Mouse (Mus musculus) ovary, postnatal 36 days (tissue): ENCODE measurements around the gene Oxsm.

Source experiments
- DNase-seq: peaks from one replicate; pipeline ENCODE4 v3.0.0; 2022; ENCODE audit warnings: low spot score, mixed read lengths

The Oxsm gene

DNA sequence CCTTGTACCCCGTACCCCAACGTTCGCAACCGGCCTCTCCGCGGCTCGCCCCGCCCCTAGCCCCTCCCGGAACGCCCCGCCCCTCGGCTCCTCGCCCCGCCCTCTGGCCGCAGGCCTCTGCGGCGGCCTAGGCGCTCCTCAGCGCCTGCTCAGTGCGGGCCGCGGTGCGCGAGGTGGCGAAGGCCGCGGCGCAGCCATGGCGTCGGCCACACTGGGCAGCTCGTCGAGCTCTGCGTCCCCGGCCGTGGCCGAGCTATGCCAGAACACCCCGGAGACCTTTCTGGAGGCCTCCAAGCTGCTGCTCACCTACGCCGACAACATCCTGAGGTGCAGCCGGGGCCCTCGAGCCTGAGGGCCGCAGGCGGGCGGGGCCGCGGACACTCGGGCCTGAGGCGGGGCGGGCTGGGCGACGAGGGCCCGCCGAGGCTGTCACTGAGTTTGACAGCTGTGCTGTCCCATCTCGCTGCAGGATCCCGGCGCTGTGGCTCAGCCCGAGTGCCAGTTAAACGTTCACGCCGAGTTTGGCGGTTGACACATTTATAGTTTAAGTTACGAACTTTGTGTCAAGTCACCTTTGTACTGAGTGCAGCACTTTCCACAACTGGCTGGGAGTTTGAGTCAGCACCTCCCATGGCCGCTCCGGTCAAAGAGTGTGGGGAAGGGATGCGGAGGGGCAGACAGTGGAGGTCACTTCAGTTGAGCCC is at the start of gene Oxsm, which contains the start of gene Ngly1:
Gene Oxsm, minus strand, starts transcription at position 638 of the 704 bp plus-strand sequence.
Gene Ngly1, plus strand, starts transcription at position 110 of the 704 bp plus-strand sequence.
- DNase-seq = peak; percentile 90

- no peak for DNase-seq
Measured at GRCm38 (mm10) chr14:16296816-16297468, 47.3 kb upstream of the Oxsm start.

DNA sequence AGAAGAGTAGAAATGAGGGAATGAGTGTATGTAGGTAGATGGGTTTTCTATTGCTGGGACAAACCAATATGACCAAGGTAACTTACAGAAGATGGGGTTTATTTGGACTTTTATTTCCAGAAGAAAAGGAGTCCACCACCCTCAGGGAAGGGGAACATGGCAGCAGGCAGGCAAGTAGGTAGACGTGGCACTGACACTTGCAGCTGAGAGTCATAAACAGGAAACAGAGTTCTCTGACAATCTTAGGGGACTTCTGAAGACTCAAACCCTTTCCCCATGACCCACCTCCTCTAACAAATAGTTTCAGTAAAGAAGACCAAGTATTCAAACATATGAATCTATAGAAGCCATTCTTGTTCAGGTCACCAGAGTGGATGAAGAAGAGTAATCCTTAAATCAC is 44.3 kb upstream of the Oxsm start:
- DNase-seq = no peak

DNA sequence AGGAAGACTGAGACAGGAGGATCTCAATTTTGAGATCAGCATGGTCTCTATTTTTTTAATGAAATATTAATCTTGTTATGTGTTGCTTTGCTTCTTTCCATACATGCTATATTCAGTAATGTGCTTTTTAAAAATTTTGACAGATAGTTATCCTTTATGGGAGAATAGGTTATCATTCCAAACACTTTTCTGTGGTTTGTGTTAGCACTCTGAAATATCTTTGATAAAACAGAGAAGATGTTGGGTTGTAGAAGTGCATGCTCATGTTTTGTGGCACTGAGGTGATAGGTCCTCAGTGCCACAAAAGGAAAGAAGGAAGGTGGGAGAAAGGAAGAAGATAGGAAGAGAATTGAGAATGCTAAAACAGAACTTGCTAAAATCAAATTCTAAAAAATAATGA is 43.4 kb upstream of the Oxsm start:
- DNase-seq = no peak

GRCm38 (mm10) chr14:16292371-16292770 is 42.8 kb upstream of the Oxsm start:
- no peak for DNase-seq

GRCm38 (mm10) chr14:16283966-16284365 is 34.4 kb upstream of the Oxsm start:
- no peak for DNase-seq

- DNase-seq = no peak
Measured at GRCm38 (mm10) chr14:16279196-16279595, 29.6 kb upstream of the Oxsm start.

DNA sequence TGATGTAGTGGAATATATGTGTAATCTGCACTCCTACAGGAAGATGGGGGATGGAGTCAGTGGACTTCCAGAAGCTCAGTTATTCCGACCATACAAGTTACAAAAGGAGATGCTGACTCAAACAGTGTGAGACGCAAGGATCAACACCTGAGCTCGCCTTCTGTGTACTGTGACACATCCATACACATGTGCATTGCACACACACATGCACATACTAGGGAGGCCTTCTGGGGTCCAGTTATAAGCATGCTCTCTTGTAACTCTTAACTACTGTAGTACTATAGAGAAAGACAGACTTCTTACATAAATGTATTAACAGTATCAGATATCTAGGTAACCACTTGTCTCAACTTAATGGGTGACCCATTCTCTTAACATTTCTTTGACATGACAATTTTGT is 24.1 kb upstream of the Oxsm start:
- DNase-seq = no peak

DNA sequence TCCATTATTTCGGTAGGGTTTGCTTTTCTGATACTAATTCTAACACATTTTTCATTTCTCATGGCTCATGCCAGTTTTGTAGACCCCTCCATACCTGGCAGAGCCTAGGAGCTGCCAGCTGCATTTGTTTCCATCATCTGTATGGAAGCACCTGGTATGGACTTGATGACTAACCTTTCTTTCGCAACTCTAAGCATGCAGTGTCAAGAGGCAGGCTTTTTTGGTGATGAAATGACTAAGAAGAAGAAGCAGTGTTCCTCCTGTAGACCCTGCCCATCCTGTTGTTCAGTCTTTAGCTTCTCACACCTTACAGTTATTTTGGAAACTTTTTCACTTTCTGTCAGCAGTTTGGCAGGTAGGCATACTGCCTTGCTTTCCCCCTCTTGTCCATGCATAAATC is 20.2 kb upstream of the Oxsm start:
- DNase-seq = no peak

GRCm38 (mm10) chr14:16267028-16267427 is 17.4 kb upstream of the Oxsm start:
- no peak for DNase-seq

DNA sequence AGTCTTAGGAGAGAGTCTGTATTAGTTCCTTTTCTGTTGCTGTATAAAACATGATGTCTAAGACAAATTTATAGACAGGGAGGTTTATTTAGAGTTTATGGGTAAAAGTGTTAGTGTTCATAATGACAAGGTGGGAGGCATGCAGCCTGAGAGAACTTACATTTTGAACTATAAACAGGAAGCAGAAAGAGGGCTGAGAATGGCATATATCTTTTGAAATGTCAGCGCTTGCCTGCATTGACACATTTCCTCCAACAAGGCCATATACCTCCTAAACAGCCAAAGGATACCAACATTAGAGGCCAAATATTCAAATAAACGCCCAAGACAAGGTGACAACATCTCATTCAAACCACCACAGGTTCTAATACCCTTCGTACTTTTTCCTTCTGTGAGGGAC is 12.3 kb upstream of the Oxsm start:
- DNase-seq = no peak

DNA sequence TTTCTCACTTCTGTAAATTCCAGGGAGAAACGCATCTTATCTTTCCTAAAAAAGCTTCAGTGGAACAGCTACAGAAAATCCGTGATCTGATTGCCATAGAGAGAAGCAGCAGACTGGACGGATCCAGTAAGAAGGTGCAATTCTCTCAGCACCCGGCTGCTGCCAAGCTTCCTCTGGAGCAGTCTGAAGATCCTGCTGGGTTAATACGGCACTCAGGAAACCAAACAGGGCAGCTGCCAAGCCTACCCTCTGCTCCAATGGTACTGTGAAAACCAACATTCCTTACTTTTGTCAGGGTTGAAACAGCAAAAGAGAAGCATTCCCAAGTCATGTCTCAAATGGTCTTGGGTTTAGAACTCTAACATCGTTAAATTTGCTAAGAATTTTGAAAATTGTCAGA is 10.9 kb upstream of the Oxsm start:
- DNase-seq = no peak

- no peak for DNase-seq
Measured at GRCm38 (mm10) chr14:16256209-16256608, 6.6 kb upstream of the Oxsm start.

GRCm38 (mm10) chr14:16255745-16256144 is 6.1 kb upstream of the Oxsm start:
- DNase-seq = no peak

DNA sequence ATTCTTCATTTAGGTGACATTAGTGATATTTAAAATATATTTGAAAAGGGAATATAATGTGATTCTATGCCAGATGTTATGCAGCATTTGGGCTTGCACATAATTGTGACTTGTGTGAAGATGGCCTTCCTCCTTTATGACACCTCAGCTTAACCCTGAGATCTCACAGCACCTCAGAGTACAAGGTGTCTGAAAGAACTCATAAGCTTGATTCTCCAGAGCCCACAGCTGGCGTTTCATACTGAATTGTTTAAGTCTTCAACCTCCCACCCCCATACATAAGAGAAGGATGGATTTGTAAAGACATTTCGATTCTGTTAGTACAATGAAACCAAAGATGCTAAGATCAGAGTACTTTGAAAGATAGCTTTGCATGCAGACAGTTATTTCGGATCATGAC is 491 bp upstream of the Oxsm start:
- no peak for DNase-seq

DNA sequence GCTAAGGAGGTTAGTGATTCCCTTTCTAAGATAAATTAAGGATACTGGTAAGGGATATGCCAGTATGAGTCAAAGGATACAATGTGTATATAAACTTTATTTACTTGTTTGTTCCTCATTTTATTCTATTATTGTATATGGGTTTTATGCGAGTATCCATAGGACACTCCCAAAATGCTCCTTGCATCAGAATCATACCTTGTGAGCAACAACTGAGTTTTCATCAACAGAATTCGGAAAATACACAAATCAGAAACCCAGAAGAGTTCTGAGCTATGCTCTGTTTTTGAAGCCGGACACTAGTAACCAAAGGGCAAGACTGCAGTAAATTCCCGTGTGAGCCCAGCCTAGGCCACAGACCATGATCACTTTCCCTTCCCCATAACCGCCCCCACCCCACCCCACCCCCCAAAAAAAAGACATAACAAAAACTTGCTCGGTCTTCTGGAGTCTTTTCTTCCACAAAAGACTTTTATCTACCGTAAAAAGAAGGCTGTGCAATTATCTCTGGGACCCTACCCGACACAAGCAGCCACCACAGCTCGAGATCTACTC is 928 bp downstream of the Oxsm start:
- DNase-seq = no peak

DNA sequence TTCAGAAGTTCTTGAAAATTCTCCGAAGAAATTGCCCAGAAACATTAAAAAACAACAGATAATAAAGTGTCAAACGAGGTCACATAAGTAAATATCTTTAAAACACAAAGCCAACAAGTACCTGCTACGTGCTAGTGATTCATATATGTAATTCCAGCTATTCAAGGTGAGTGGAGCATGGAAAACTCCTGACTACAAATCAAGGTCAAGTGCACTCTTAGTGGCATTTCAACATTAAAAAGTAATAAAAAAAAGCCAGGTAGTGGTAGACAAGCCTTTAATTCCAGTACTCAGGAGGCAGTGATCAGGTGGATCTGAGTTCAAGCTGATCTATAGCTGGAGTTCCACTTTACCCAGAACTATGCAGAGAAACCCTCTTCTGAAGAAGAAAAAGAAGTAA is 1.5 kb downstream of the Oxsm start:
- DNase-seq = no peak

DNA sequence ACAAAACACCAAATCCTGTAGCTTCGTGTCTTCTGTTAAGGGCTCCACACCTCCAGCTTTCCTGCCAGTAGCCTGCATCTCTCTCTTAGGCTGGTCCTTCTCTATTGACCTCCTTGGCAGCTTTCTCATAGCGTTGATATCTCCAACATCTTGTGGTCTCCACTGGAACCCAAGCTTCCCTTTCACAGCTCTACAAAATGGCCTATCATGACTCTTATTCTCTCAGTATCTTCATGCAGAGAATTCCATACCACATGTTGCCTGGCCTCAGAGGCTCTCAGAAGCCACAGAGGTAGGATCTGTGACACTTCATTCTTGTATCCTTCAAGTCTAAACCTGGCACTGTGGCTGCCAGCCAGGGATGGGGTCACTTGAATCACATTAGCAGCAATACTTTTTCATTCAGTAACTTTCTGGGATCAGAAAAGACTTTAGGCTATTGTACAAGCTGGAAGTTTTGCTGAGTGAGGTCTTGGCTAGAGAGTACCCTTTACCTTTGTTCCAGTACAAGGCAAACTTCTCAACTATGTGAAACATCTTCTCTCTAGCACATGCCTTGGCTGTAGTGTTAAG is 3.2 kb downstream of the Oxsm start:
- no peak for DNase-seq

DNA sequence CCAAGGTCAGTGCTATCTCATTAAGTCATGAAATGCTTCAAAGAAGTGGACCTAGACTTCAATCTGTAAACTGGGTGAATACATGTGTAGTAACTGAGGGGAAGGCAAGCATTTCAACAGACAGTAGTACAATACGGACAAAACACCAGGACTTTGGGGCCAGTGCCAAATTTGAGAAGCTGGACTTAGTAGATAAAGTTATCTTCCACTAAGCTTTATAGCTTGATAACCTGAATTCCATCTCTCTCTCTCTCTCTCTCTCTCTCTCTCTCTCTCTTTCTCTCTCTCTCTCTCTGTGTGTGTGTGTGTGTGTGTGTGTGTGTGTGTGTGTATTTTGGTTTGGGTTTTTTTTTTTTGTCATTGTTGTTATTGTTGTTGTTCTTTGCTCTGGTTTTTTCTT is 4.5 kb downstream of the Oxsm start:
- no peak for DNase-seq

GRCm38 (mm10) chr14:16244370-16244769 is 5.2 kb downstream of the Oxsm start:
- DNase-seq = no peak

- no peak for DNase-seq
Measured at GRCm38 (mm10) chr14:16243603-16244209, 5.9 kb downstream of the Oxsm start.

DNA sequence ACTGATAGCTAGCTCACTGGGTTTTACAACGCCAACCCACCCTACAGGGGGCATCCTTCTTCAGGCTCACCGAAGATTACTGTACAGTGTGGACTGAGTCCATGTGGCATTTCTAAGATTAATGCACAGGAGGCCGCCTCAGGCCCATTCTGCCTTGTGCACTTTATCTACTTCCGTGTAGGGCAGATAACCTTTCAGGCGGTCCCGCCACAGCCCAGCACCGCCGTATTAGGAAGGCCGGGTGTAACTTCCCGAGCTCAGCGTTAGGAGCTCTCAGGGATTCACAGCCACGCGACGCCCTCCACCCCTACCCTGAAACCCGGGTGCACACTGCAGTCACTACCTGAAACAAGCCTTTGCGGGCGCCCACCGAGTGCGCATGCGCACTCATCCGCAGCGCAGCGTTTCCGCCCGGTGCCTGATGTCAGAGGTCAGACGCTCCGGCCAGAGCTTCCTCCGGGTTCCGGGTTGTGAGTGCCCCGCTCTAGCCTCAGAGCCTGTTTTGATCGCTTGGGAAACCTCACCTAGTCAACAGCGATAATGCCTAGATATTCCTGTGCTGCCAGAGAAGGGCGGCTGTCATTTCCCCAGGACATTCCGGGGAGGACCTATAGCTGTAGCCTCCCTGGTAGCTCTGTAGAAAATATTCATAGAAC is 6.5 kb downstream of the Oxsm start:
- DNase-seq = peak; percentile 90
